ENCODE assay signal across 9 mouse cellular contexts in the genomic region with DNA sequence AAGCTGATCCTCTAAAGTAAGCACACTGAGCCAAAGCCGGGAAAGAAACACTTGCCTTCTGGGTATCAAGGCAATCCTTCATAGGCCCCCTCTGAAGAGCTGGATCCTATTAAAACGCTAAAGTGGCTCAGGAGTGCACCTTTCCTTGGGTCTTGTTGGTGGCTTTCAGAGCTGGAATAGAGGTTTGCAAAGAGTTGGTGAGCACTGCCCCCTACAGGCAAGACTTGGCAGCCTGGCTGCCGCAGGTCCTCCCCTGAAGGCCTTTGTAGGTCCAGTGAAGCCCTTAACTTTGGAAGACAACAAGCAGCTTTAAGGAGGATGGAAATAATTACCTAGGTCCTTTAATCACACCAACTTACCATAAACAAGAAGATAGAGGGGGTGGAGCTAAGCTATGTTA. TPM values are rescaled to one million over a fixed set of nuclear protein-coding genes. Genes with fewer than 3 reads are reported as not detected.
DNase-seq lines count a peak whose midpoint lies in the region; ATAC-seq and TF ChIP-seq lines count a peak whose summit lies in the region.
"Had no signal": no experiment of that assay in that cellular context is flagged by ENCODE, and none has a peak within 500 bp of the region (broad histone marks: within the 10 kb centered on the region; RNA-seq: fewer than 3 reads in every experiment).

No protein-coding gene starts in this region.

- no peak overlapping the region for H3K4me3 ChIP-seq in hindbrain, embryonic 14.5 days (replicated peaks; ENCODE audit: low read length)
- H3K4me3 ChIP-seq in limb, embryonic 11.5 days (ENCODE audit: low read depth, low read length): no peak overlapping the region
- no peak overlapping the region for H3K4me3 ChIP-seq in olfactory bulb, adult 2 months (ENCODE audit: insufficient read depth, low read depth, low read length)
- H3K4me3 ChIP-seq: heart, embryonic 15.5 days; stomach, embryonic 15.5 days had no signal

- peak; percentile 85 for TF ChIP-seq CTCF in olfactory bulb, adult 2 months (IDR thresholded peaks at IDR 0.05; ENCODE audit: insufficient read depth, low read depth, low read length)

- no peaks in the 10 kb centered on the region for H3K9me3 ChIP-seq in hindbrain, embryonic 14.5 days (ENCODE audit: control insufficient read depth, low read length)
- no peaks in the 10 kb centered on the region for H3K9me3 ChIP-seq in limb, embryonic 11.5 days (ENCODE audit: control insufficient read depth, low read length)
- H3K9me3 ChIP-seq: heart, embryonic 15.5 days; stomach, embryonic 15.5 days had no signal

- peak; percentile 69 for DNase-seq in ovary, postnatal 36 days (ENCODE audit: low spot score)
- DNase-seq in ovary, adult 18-20 months (ENCODE audit: low spot score): no peak
- peak; percentile 76 for DNase-seq in ZHBTc4 (ENCODE audit: low read depth, low spot score)
- peak; percentile 67 to 80 for DNase-seq in cerebellum, postnatal 4 days (ENCODE audit: low spot score in 2 of 2)
- peak; percentile 92 for DNase-seq in hindbrain, embryonic 14.5 days (ENCODE audit: low spot score)
- peak; percentile 86 for DNase-seq in limb, embryonic 11.5 days (ENCODE audit: low spot score)

- TF ChIP-seq POLR2A in olfactory bulb, adult 2 months (IDR thresholded peaks at IDR 0.05; ENCODE audit: insufficient read depth, low read depth, low read length): no peak

- no peaks in the 10 kb centered on the region for H3K27me3 ChIP-seq in hindbrain, embryonic 14.5 days (ENCODE audit: control insufficient read depth, insufficient read depth, low read length)
- no peaks in the 10 kb centered on the region for H3K27me3 ChIP-seq in limb, embryonic 11.5 days (ENCODE audit: control insufficient read depth, insufficient read depth, low read length)

- H3K27ac ChIP-seq in hindbrain, embryonic 14.5 days: no peak overlapping the region
- no peak overlapping the region for H3K27ac ChIP-seq in limb, embryonic 11.5 days (replicated peaks; ENCODE audit: low read depth, low read length)
- H3K27ac ChIP-seq in olfactory bulb, adult 2 months (ENCODE audit: insufficient read depth, low read depth, low read length): no peak overlapping the region
- H3K27ac ChIP-seq: heart, embryonic 15.5 days; stomach, embryonic 15.5 days had no signal

- no peak overlapping the region for H3K9ac ChIP-seq in hindbrain, embryonic 14.5 days
- no peak overlapping the region for H3K9ac ChIP-seq in limb, embryonic 11.5 days (ENCODE audit: low read length)
- H3K9ac ChIP-seq: heart, embryonic 15.5 days; stomach, embryonic 15.5 days had no signal

- H3K4me2 ChIP-seq in hindbrain, embryonic 14.5 days (replicated peaks): no peak overlapping the region
- no peak overlapping the region for H3K4me2 ChIP-seq in limb, embryonic 11.5 days (ENCODE audit: low read depth, severe bottlenecking)
- H3K4me2 ChIP-seq: heart, embryonic 15.5 days; stomach, embryonic 15.5 days had no signal

- 9% methylated on average over 3 of the region's 3 CpGs for WGBS in hindbrain, embryonic 14.5 days
- 5% methylated on average over 3 of the region's 3 CpGs for WGBS in limb, embryonic 11.5 days
- WGBS in olfactory bulb, adult 2 months: 6% methylated on average over 3 of the region's 3 CpGs

- no peaks in the 10 kb centered on the region for H3K36me3 ChIP-seq in hindbrain, embryonic 14.5 days (replicated peaks; ENCODE audit: control insufficient read depth, insufficient read depth)
- no peaks in the 10 kb centered on the region for H3K36me3 ChIP-seq in limb, embryonic 11.5 days (ENCODE audit: control insufficient read depth, insufficient read depth, low read length)
- H3K36me3 ChIP-seq: heart, embryonic 15.5 days; stomach, embryonic 15.5 days had no signal

- H3K4me1 ChIP-seq in hindbrain, embryonic 14.5 days (replicated peaks; ENCODE audit: control insufficient read depth, insufficient read depth, low read length): peaks cover 7% of the 10 kb centered on the region
- peaks cover 9% of the 10 kb centered on the region for H3K4me1 ChIP-seq in limb, embryonic 11.5 days (ENCODE audit: control insufficient read depth, insufficient read depth, low read length)
- H3K4me1 ChIP-seq in olfactory bulb, adult 2 months (ENCODE audit: control insufficient read depth, insufficient read depth, low read length): peaks cover 6% of the 10 kb centered on the region

- 0 out of 2 replicates have a peak, but pooled peaks have one; percentile 18 for ATAC-seq in hindbrain, embryonic 14.5 days (ENCODE audit: low FRiP score)
- ATAC-seq in limb, embryonic 11.5 days (ENCODE audit: insufficient number of reproducible peaks, low FRiP score, low TSS enrichment, low read depth): no peak

RNA-seq across cellular contexts. Expression of gene Mrgbp, which starts 2.4 kb away (rescaled TPM):
- 35.4 and 38.2 TPM in 2 replicates for polyA plus RNA-seq in hindbrain, embryonic 14.5 days (2014; fragmentation: Nextera tagmentation; extraction: Ambion mirVana)
- 35.6 and 36.7 TPM in 2 replicates for polyA plus RNA-seq in limb, embryonic 11.5 days (2014; fragmentation: Nextera tagmentation; extraction: Ambion mirVana)
- not detected in 2 replicates for polyA plus RNA-seq in olfactory bulb, adult 2 months (2012; ENCODE audit: insufficient read depth, insufficient read length, low replicate concordance, missing spikeins)

RNA-seq across cellular contexts. Expression of gene Ogfr, which starts 10.4 kb away (rescaled TPM):
- 88.4 and 90.2 TPM in 2 replicates for polyA plus RNA-seq in hindbrain, embryonic 14.5 days (2014; fragmentation: Nextera tagmentation; extraction: Ambion mirVana)
- polyA plus RNA-seq in limb, embryonic 11.5 days (2014; fragmentation: Nextera tagmentation; extraction: Ambion mirVana): 100 and 109 TPM in 2 replicates
- 125 TPM in 1 of 2 replicates, not detected in the other for polyA plus RNA-seq in olfactory bulb, adult 2 months (2012; ENCODE audit: insufficient read depth, insufficient read length, low replicate concordance, missing spikeins)

RNA-seq across cellular contexts. Expression of gene Col9a3, which starts 18.9 kb away (rescaled TPM):
- 61.4 and 65.7 TPM in 2 replicates for polyA plus RNA-seq in hindbrain, embryonic 14.5 days (2014; fragmentation: Nextera tagmentation; extraction: Ambion mirVana)
- 45.8 and 48.9 TPM in 2 replicates for polyA plus RNA-seq in limb, embryonic 11.5 days (2014; fragmentation: Nextera tagmentation; extraction: Ambion mirVana)
- polyA plus RNA-seq in olfactory bulb, adult 2 months (2012; ENCODE audit: insufficient read depth, insufficient read length, low replicate concordance, missing spikeins): not detected in 2 replicates

Comparison
In these comparisons a context has a peak if more than half of its experiments do, and no peak if none do; other contexts are left out.
1. RNA of gene Mrgbp, which starts 2.4 kb away (polyA plus RNA-seq): 35.4 to 38.2 TPM in hindbrain, embryonic 14.5 days and 35.6 to 36.7 TPM in limb, embryonic 11.5 days; not detected in olfactory bulb, adult 2 months; every median in the first group is over 10 times any median in the second.
2. RNA of gene Col9a3, which starts 18.9 kb away (polyA plus RNA-seq): 61.4 to 65.7 TPM in hindbrain, embryonic 14.5 days and 45.8 to 48.9 TPM in limb, embryonic 11.5 days; not detected in olfactory bulb, adult 2 months; every median in the first group is over 10 times any median in the second.